Mouse (Mus musculus) urinary bladder, adult 18-20 months (tissue): ENCODE measurements around the gene S100a2.
A peak's percentile ranks its signal among the peaks of the same experiment; 100 is the strongest.

ENCODE experiments used
- DNase-seq, 2 experiments: peaks; one replicate each; pipeline ENCODE4 v3.0.0; 2022; ENCODE audit warnings: low spot score in 2 of 2, mixed read lengths in 2 of 2

The S100a2 gene

GRCm38 (mm10) chr3:90596810-90597209, 6.8 kb downstream of the S100a2 start:
- peak in 1 of 2 experiments; percentile 17 for DNase-seq

GRCm38 (mm10) chr3:90597736-90598135, 7.7 kb downstream of the S100a2 start:
- DNase-seq: peak in 1 of 2 experiments; percentile 16

- peak in 1 of 2 experiments; percentile 20 for DNase-seq
Observed at GRCm38 (mm10) chr3:90598212-90598611, 8.2 kb downstream of the S100a2 start.

GRCm38 (mm10) chr3:90599401-90599800, 9.4 kb downstream of the S100a2 start:
- no peak for DNase-seq

GRCm38 (mm10) chr3:90600036-90600435, 10.0 kb downstream of the S100a2 start:
- no peak for DNase-seq

GRCm38 (mm10) chr3:90600458-90601195, 10.6 kb downstream of the S100a2 start:
- no peak for DNase-seq

GRCm38 (mm10) chr3:90601486-90602110, 11.6 kb downstream of the S100a2 start, which contains the start of gene Gm42674:
TSS of gene Gm42674 (plus strand) at chr3:90601904.
- DNase-seq: peak in 1 of 2 experiments; percentile 9

- peak in 1 of 2 experiments; percentile 9 for DNase-seq
Observed at GRCm38 (mm10) chr3:90603623-90604022, 13.6 kb downstream of the S100a2 start, which contains the start of gene S100a4. TSS of gene S100a4 (plus strand) at chr3:90603771.

- peak; percentile 92 to 96 for DNase-seq
Observed at GRCm38 (mm10) chr3:90604416-90604815, 14.4 kb downstream of the S100a2 start.

- DNase-seq: peak in 1 of 2 experiments; percentile 6
Observed at GRCm38 (mm10) chr3:90605049-90605448, 15.0 kb downstream of the S100a2 start.

GRCm38 (mm10) chr3:90605736-90606135, 15.7 kb downstream of the S100a2 start:
- peak in 1 of 2 experiments; percentile 1 for DNase-seq

GRCm38 (mm10) chr3:90606185-90606584, 16.1 kb downstream of the S100a2 start:
- peak in 1 of 2 experiments; percentile 5 for DNase-seq

- DNase-seq: peak in 1 of 2 experiments; percentile 5
Observed at GRCm38 (mm10) chr3:90607361-90607760, 17.3 kb downstream of the S100a2 start.

GRCm38 (mm10) chr3:90608223-90608622, 18.2 kb downstream of the S100a2 start, which contains the start of gene S100a5:
TSS of gene S100a5 (plus strand) at chr3:90608523.
- peak in 1 of 2 experiments; percentile 1 for DNase-seq

GRCm38 (mm10) chr3:90609102-90609501, 19.1 kb downstream of the S100a2 start:
- DNase-seq: peak; percentile 52 to 73

- DNase-seq: no peak
Observed at GRCm38 (mm10) chr3:90611494-90611893, 21.4 kb downstream of the S100a2 start.

GRCm38 (mm10) chr3:90612061-90612460, 22.0 kb downstream of the S100a2 start:
- peak in 1 of 2 experiments; percentile 23 for DNase-seq

- peak; percentile 82 to 92 for DNase-seq
Observed at GRCm38 (mm10) chr3:90612728-90613291, 22.8 kb downstream of the S100a2 start, which contains the start of gene S100a6. TSS of gene S100a6 (plus strand) at chr3:90612882.

- DNase-seq: peak in 1 of 2 experiments; percentile 39
Observed at GRCm38 (mm10) chr3:90613461-90614147, 23.6 kb downstream of the S100a2 start.

- DNase-seq: no peak
Observed at GRCm38 (mm10) chr3:90614148-90614530, 24.1 kb downstream of the S100a2 start.

- peak in 1 of 2 experiments; percentile 57 for DNase-seq
Observed at GRCm38 (mm10) chr3:90614611-90615251, 24.7 kb downstream of the S100a2 start.
